Mouse (Mus musculus) C2C12 (cell line): ENCODE data around the gene Vmn1r213.

Experiments used
- CEBPB ChIP-seq: IDR thresholded peaks from one replicate; pipeline ENCODE4 v1.6.1; 2011; ENCODE audit warnings: low read depth, mild to moderate bottlenecking, control low read depth, moderate library complexity
- CTCF ChIP-seq: IDR thresholded peaks from one replicate; pipeline ENCODE4 v1.5.1; 2011; ENCODE audit not compliant: control insufficient read depth, insufficient read depth, insufficient read length
- FOSL1 ChIP-seq: IDR thresholded peaks from one replicate; pipeline ENCODE4 v1.8.0; 2011; ENCODE audit warnings: mild to moderate bottlenecking, low read length; ENCODE audit not compliant: poor library complexity, insufficient read depth, severe bottlenecking
- MAX ChIP-seq: IDR thresholded peaks from one replicate; pipeline ENCODE4 v1.6.1; 2011; ENCODE audit warnings: mild to moderate bottlenecking, control low read depth
- MYOD1 ChIP-seq: IDR thresholded peaks from one replicate; pipeline ENCODE4 v1.6.1; 2011; ENCODE audit warnings: low read depth; ENCODE audit not compliant: control insufficient read depth, insufficient read length
- MYOG ChIP-seq: IDR thresholded peaks from one replicate; pipeline ENCODE4 v1.6.1; 2011; ENCODE audit not compliant: control insufficient read depth, insufficient read length; ENCODE audit errors: extremely low read depth
- USF1 ChIP-seq: IDR thresholded peaks from one replicate; pipeline ENCODE4 v1.6.1; 2011; ENCODE audit warnings: low read depth, mild to moderate bottlenecking, control low read depth, moderate library complexity

GRCm38 (mm10) chr13:23018158-23018557 is 10.7 kb downstream of the Vmn1r213 start:
- TF ChIP-seq CTCF (no peak), CEBPB (no peak), MYOG (no peak), FOSL1 (no peak), USF1 (no peak), MAX (no peak), MYOD1 (no peak)
